ENCODE assay signal across 1 mouse cellular context in the genomic region with DNA sequence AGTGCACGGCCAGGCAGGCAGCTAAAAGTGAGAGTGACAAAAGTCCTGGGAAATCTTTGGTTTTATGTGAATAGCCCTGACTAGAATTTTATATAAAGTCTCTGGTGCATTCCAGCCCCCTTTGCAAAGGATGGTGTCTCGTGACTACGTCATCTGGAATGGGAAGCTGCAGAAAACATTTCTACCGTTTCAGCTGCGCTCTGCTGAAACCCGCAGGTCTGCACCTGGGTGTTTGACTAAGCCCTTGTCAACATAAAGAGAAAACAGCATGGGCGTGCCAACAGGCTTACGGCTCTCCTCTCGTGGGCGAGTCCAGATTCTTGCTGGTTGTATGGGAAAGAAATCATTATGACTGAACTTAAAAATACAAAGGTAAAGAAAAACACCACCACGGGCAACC.
TF ChIP-seq lines count a peak whose summit lies in the region.

No protein-coding gene starts in this region.

TF ChIP-seq in CH12.LX, 34 proteins besides CTCF, POLR2A, EP300 and RAD21 (continued from another document):
- TF ChIP-seq ZKSCAN1 (IDR thresholded peaks at IDR 0.05; ENCODE audit: borderline replicate concordance, low read depth, low read length) = no peak
- TF ChIP-seq IRF4 (IDR thresholded peaks at IDR 0.05; ENCODE audit: low read depth, low read length) = no peak; the same call in 1 of the 2 replicates
- TF ChIP-seq MAZ (IDR thresholded peaks at IDR 0.05; ENCODE audit: low read depth, low read length) = 0 out of 2 replicates have a peak, but pooled peaks have one; percentile 27
- TF ChIP-seq MAFK (IDR thresholded peaks at IDR 0.05; ENCODE audit: insufficient replicate concordance, low read length) = peak; percentile 49; the same call in 1 of the 2 replicates
- peak; percentile 83 for TF ChIP-seq BHLHE40 (IDR thresholded peaks at IDR 0.05; ENCODE audit: low read depth, low read length)
- peak; percentile 70 for TF ChIP-seq ETS1 (conservative IDR thresholded peaks at IDR 0.05; ENCODE audit: low read depth, low read length)
- no peak for TF ChIP-seq ZMIZ1 (IDR thresholded peaks at IDR 0.05; ENCODE audit: low read depth, low read length)
- TF ChIP-seq MYC (IDR thresholded peaks at IDR 0.05; ENCODE audit: low read depth, low read length) = peak; percentile 58; the same call in 1 of the 2 replicates
- 0 out of 2 replicates have a peak, but pooled peaks have one; percentile 10 for TF ChIP-seq MEF2A (IDR thresholded peaks at IDR 0.05; ENCODE audit: borderline replicate concordance, low read depth, low read length)
- 0 out of 2 replicates have a peak, but pooled peaks have one; percentile 21 for TF ChIP-seq MAX (IDR thresholded peaks at IDR 0.05; ENCODE audit: low read length)
- TF ChIP-seq KAT2A (IDR thresholded peaks at IDR 0.05; ENCODE audit: insufficient replicate concordance, low read length) = 0 out of 2 replicates have a peak, but pooled peaks have one; percentile 46
- 0 out of 2 replicates have a peak, but pooled peaks have one; percentile 52 for TF ChIP-seq MXI1 (IDR thresholded peaks at IDR 0.05; ENCODE audit: low read depth, low read length)
